Mouse (Mus musculus): ENCODE data around the gene 9930111J21Rik2. TPM values are rescaled to one million over a fixed set of nuclear protein-coding genes. Genes with fewer than 3 reads are reported as not detected.
A peak's percentile ranks its signal among the peaks of the same experiment; 100 is the strongest.
"Not testable (repeated sequence)": the region's sequence is repeated elsewhere in the genome, so short reads cannot be mapped to it uniquely, and the experiment has no call there.

9930111J21Rik2 gene
- total RNA-seq, 1 experiment from 2014 or later: 35.6 TPM

DNA sequence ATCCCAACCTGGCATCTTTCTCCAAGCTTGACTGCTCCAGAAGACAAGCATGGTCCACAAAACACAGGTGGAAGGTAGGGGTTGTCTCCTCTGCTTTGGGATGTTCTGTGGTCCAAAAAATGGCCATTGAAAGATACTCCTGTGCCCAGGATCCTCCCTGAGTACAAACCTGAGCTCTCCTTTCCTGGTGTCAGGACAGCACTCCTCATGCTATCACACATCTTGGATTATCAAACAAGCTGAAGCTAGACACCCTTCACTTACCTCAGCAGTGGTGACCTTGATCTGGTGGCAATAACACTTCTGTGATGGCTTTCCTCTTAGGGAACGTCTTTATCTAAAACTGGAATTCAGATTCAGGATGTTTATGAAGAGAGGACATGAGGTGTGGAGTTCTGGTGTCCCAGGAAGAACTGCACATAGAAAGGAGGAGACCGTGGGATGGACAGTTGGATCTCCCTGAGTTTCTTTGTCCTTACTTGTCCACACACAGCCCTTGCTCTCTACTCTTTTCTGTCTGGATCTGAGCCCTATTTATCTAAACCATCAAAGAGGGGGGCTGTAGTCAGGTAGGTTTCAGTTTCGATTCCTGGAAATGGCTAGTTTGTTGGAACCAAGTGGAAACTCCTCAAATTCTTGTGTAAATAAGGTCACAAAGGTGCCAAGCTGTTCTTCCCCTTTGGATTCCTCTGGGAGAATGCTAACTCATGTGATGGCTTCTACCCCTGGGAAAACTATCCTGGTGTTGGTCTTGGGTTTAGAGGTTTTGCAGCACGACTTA, 59.1 kb downstream of the 9930111J21Rik2 start, which contains the start of gene Gm12185:
TSS of gene Gm12185 (minus strand) at position 487 of the 781 bp plus-strand sequence.
- not testable (repeated sequence) for ATAC-seq (replicated peaks in 1 of 2; ENCODE audit: insufficient read depth in 1 of 2, low FRiP score in 2 of 2, low TSS enrichment in 1 of 2, low read depth in 1 of 2, poor library complexity in 2 of 2, severe bottlenecking in 2 of 2)

DNA sequence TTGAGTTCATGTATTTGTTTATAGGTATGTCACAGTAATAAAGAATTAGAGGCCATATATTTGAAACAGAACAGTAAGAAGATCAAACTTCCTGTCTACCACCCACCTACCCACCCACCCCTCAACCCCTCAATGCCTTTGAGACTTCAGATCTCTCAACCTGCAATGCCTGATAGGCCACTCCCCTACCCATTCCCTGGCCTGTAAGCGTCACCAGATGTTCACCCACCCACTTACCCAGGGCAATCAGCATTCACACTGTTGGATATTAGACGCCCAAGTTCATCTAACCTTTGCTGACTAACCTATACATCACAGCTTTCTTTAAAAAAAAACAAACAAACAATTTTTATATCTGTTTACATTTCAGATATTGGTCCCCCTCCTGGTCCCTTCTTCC, 61.1 kb downstream of the 9930111J21Rik2 start:
- 0 out of 4 replicates have a peak, but pooled peaks of 1 of the 2 experiments have one; percentile 30 for ATAC-seq (replicated peaks in 1 of 2; ENCODE audit: insufficient read depth in 1 of 2, low FRiP score in 2 of 2, low TSS enrichment in 1 of 2, low read depth in 1 of 2, poor library complexity in 2 of 2, severe bottlenecking in 2 of 2)

GRCm38 (mm10) chr11:48988219-48988618, 62.8 kb downstream of the 9930111J21Rik2 start:
- peak; percentile 67 to 74; a peak in 3 of 4 replicates for ATAC-seq (replicated peaks in 1 of 2; ENCODE audit: insufficient read depth in 1 of 2, low FRiP score in 2 of 2, low TSS enrichment in 1 of 2, low read depth in 1 of 2, poor library complexity in 2 of 2, severe bottlenecking in 2 of 2)

- ATAC-seq (replicated peaks in 1 of 2; ENCODE audit: insufficient read depth in 1 of 2, low FRiP score in 2 of 2, low TSS enrichment in 1 of 2, low read depth in 1 of 2, poor library complexity in 2 of 2, severe bottlenecking in 2 of 2): not testable (repeated sequence)
Observed at GRCm38 (mm10) chr11:48982848-48983247, 68.2 kb downstream of the 9930111J21Rik2 start.

DNA sequence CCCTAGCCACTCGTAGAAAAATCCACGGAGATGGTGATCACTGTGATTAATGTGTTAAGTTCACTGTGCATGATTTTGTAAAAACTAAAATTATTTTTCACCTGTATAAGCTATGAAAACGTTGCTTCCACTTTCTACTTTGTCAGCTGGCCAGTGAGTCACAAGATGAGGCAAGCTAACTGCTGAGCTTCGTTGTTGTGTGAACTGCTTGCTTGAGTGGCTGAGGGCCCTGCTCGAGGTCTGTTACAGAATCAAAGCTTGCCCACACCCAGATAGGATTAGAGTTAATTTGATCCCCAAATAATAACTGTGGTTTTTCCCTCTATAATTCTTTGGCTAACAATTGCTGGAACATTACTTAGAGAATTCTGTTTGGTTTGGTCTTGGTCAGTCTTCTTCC, 71.0 kb downstream of the 9930111J21Rik2 start:
- not testable (repeated sequence) for ATAC-seq (replicated peaks in 1 of 2; ENCODE audit: insufficient read depth in 1 of 2, low FRiP score in 2 of 2, low TSS enrichment in 1 of 2, low read depth in 1 of 2, poor library complexity in 2 of 2, severe bottlenecking in 2 of 2)

GRCm38 (mm10) chr11:48979251-48979650, 71.8 kb downstream of the 9930111J21Rik2 start, which contains the start of gene 9930111J21Rik1:
9930111J21Rik1 (minus strand) TSS chr11:48979398.
- ATAC-seq (replicated peaks in 1 of 2; ENCODE audit: insufficient read depth in 1 of 2, low FRiP score in 2 of 2, low TSS enrichment in 1 of 2, low read depth in 1 of 2, poor library complexity in 2 of 2, severe bottlenecking in 2 of 2): peak; percentile 56 to 59

DNA sequence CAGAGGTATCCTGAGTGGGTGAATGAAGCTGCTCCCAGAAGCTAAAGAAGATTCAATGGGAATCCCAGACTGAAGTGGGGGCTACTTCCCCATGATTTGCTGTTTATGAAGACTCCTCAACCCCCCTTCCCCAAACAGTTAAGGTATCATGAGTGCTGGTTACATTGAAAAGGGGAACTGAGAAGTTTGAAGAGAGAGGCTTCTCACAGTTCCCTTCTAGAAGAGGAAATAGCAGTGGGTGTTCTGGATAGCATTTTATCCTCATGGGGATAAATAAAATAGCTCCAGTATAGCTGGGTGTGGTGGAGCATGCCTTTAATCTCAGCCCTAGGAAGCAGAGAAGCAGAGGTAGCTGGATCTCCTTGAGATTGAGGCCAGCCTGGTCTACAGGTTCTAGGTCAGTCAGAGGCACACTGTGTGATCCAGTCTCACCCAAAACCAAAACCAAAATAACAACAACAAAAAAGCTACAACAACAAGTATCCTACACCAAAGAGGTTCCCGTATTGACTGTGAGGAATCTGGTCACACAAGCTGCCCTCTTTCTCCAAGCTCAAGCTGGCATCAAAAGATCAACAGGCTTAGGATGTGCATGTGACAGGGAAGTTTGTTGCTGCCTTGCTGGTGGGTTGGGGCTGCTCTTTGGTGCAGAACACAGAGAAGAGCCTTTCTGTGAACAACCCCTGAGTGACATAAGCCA, 72.7 kb downstream of the 9930111J21Rik2 start, which contains the start of gene Olfr56:
TSS of gene Olfr56 (plus strand) at position 650 of the 700 bp plus-strand sequence.
- ATAC-seq (replicated peaks in 1 of 2; ENCODE audit: insufficient read depth in 1 of 2, low FRiP score in 2 of 2, low TSS enrichment in 1 of 2, low read depth in 1 of 2, poor library complexity in 2 of 2, severe bottlenecking in 2 of 2): peak; percentile 84 to 88

- not testable (repeated sequence) for ATAC-seq (replicated peaks in 1 of 2; ENCODE audit: insufficient read depth in 1 of 2, low FRiP score in 2 of 2, low TSS enrichment in 1 of 2, low read depth in 1 of 2, poor library complexity in 2 of 2, severe bottlenecking in 2 of 2)
Observed at GRCm38 (mm10) chr11:48974686-48975085, 76.4 kb downstream of the 9930111J21Rik2 start.

Other genes with a start within 250 kb of the 9930111J21Rik2 start
- 54.7 and 74.2 TPM in 2 replicates for gene Trim41, start 233.9 kb downstream of the 9930111J21Rik2 start, total RNA-seq (2017)
- gene Trim7, start 225.1 kb downstream of the 9930111J21Rik2 start, total RNA-seq (2017): 0.19 and 4.3 TPM in 2 replicates
- gene Gm12184, start 224.6 kb downstream of the 9930111J21Rik2 start, total RNA-seq (2017): 19.9 and 23.2 TPM in 2 replicates
- gene Irgm1, start 179.6 kb downstream of the 9930111J21Rik2 start, total RNA-seq (2017): 85.2 and 86.7 TPM in 2 replicates
- 0.84 and 1.6 TPM in 2 replicates for gene Gm5431, start 149.0 kb downstream of the 9930111J21Rik2 start, total RNA-seq (2017)
- gene Psme2b, start 105.1 kb downstream of the 9930111J21Rik2 start, total RNA-seq (2017): 18.5 and 32.5 TPM in 2 replicates
- 3.4 and 4.8 TPM in 2 replicates for gene Olfr56, start 72.4 kb downstream of the 9930111J21Rik2 start, total RNA-seq (2017)
- gene 9930111J21Rik1, start 71.8 kb downstream of the 9930111J21Rik2 start, total RNA-seq (2017): 17.8 and 23.8 TPM in 2 replicates
- 39.1 and 57.5 TPM in 2 replicates for gene Gm12185, start 59.0 kb downstream of the 9930111J21Rik2 start, total RNA-seq (2017)
- 118 TPM in 2 replicates for gene Tgtp1, start 57.1 kb downstream of the 9930111J21Rik2 start, total RNA-seq (2017)
- gene Tgtp2, start 13.0 kb upstream of the 9930111J21Rik2 start, total RNA-seq (2017): 551 and 622 TPM in 2 replicates
- gene Ifi47, start 25.3 kb upstream of the 9930111J21Rik2 start, total RNA-seq (2017): 57.2 and 82.0 TPM in 2 replicates
- gene Olfr1396, start 63.6 kb upstream of the 9930111J21Rik2 start, total RNA-seq (2017): not detected in 2 replicates
- not detected in 2 replicates for gene Olfr1395, start 91.0 kb upstream of the 9930111J21Rik2 start, total RNA-seq (2017)
- gene Olfr1394, start 103.1 kb upstream of the 9930111J21Rik2 start, total RNA-seq (2017): not detected in 2 replicates
- 6.8 and 8.8 TPM in 2 replicates for gene Btnl9, start 135.9 kb upstream of the 9930111J21Rik2 start, total RNA-seq (2017)
- gene Zfp62, start 152.1 kb upstream of the 9930111J21Rik2 start, total RNA-seq (2017): 144 and 155 TPM in 2 replicates
- 50.9 and 100 TPM in 2 replicates for gene Mgat1, start 192.9 kb upstream of the 9930111J21Rik2 start, total RNA-seq (2017)
- not detected in 2 replicates for gene Olfr1393, start 227.1 kb upstream of the 9930111J21Rik2 start, total RNA-seq (2017)
- gene Olfr1392, start 234.0 kb upstream of the 9930111J21Rik2 start, total RNA-seq (2017): not detected in 2 replicates

Data from hematopoietic stem cell, adult 5-6 weeks (primary cell).